Mouse (Mus musculus): Measurements from ENCODE around the gene Gm6020. TPM values are rescaled to one million over a fixed set of nuclear protein-coding genes. Genes with fewer than 3 reads are reported as not detected.
"Not testable (repeated sequence)": the region's sequence is repeated elsewhere in the genome, so short reads cannot be mapped to it uniquely, and the experiment has no call there.

Gene Gm6020
- not detected in 2 replicates for polyA plus RNA-seq (2016; fragmentation: Nextera tagmentation; extraction: Ambion mirVana)

DNA sequence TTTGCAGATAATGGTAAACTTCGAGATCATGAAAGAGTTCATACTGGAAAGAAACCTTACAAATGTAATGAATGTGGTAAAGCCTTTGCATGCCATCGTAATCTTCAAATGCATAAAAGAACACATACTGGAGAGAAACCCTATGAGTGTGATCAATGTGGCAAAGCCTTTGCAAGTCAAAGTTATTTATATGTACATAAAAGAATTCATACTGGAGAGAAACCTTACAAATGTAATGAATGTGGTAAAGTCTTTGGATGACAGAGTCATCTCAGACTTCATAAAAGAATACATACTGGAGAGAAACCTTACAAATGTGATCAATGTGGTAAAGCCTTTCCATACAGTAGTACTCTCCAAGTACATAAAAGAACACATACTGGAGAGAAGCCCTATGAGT lies at the start of gene Gm6020:
Gene Gm6020, plus strand, starts transcription at position 301 of the 400 bp plus-strand sequence.
- H3K27me3 ChIP-seq (replicated peaks); H3K27ac ChIP-seq (ENCODE audit: poor library complexity, severe bottlenecking); H3K9ac ChIP-seq; H3K36me3 ChIP-seq; ATAC-seq (ENCODE audit: insufficient number of reproducible peaks, low FRiP score); H3K4me2 ChIP-seq; H3K4me1 ChIP-seq (replicated peaks); H3K4me3 ChIP-seq: not testable (repeated sequence)
- peaks cover 10% of the 10 kb centered on the region; the same call in 1 of the 2 replicates for H3K9me3 ChIP-seq (replicated peaks)
- 73% methylated on average over 2 of the region's 2 CpGs for WGBS

DNA sequence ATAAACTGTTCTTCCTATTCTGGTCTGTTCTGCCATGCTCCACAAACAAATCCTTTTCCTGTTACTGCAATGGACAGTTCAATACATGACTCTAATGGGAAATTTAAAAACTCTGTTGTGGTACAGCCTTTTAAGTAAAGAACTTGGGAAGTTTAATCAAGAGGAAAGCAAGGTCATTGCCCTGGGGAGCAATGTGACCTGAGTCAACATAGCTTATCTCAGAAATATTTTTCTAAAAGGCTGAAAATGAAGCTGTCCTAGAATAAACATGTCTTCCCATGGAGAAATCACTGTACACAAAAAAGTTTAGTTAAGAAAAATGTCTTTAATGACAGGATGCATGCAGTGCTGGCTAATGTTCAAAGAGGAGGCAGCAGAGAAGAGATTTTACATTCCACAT lies 45.0 kb upstream of the Gm6020 start:
- Histone ChIP-seq H3K27me3 (replicated peaks) (no peaks in the 10 kb centered on the region), H3K27ac (ENCODE audit: poor library complexity, severe bottlenecking) (no peak overlapping the region), H3K4me1 (replicated peaks) (peaks cover 6% of the 10 kb centered on the region), H3K4me2 (no peak overlapping the region), H3K9me3 (replicated peaks) (no peaks in the 10 kb centered on the region), H3K9ac (no peak overlapping the region), H3K4me3 (no peak overlapping the region), H3K36me3 (peaks cover 9% of the 10 kb centered on the region; the same call in 1 of the 2 replicates)
- no peak for ATAC-seq (ENCODE audit: insufficient number of reproducible peaks, low FRiP score)

GRCm38 (mm10) chr19:61140342-61141206 lies 43.1 kb upstream of the Gm6020 start, which contains the start of gene Zfp950:
TSS of gene Zfp950 (minus strand) at chr19:61140840.
- Histone ChIP-seq H3K9ac (peak within 1 kb of the TSS; percentile 92), H3K27ac (ENCODE audit: poor library complexity, severe bottlenecking) (peak within 1 kb of the TSS; percentile 62; the same call in 1 of the 2 replicates), H3K4me3 (peak within 1 kb of the TSS; percentile 95), H3K9me3 (replicated peaks) (no peaks in the 10 kb centered on the region), H3K27me3 (replicated peaks) (no peaks in the 10 kb centered on the region), H3K4me1 (replicated peaks) (peaks cover 6% of the 10 kb centered on the region), H3K36me3 (peaks cover 6% of the 10 kb centered on the region; the same call in 1 of the 2 replicates), H3K4me2 (peak within 1 kb of the TSS; percentile 78)
- peak; percentile 98 for ATAC-seq (ENCODE audit: insufficient number of reproducible peaks, low FRiP score)
- WGBS = 1% methylated on average over 18 of the region's 18 CpGs

DNA sequence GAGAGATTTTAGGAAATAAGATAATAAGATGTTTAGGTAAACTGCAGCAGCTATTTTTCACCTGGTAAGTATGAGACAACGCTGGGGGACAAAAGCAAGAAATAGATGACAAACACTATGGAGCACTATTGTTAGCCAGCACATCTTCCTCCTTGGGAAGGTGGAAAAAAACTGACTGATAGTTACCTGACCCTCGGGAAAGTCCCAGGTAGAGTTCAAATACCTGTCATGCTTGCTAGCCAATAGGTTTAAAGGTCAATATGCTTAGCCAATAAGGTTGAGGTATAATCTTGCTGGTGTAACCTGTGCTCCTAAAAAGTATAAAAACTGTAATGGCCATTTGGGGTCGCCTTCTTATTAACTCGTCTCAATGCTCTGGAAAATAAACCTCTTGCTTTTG lies 42.4 kb upstream of the Gm6020 start:
- Histone ChIP-seq H3K27me3 (replicated peaks) (no peaks in the 10 kb centered on the region), H3K9ac (peak overlapping the region; percentile 92), H3K27ac (ENCODE audit: poor library complexity, severe bottlenecking) (no peak overlapping the region)

GRCm38 (mm10) chr19:61151372-61151700 lies 32.4 kb upstream of the Gm6020 start:
- Histone ChIP-seq H3K27ac (ENCODE audit: poor library complexity, severe bottlenecking) (no peak overlapping the region), H3K4me1 (replicated peaks) (no peaks in the 10 kb centered on the region), H3K36me3 (no peaks in the 10 kb centered on the region), H3K9ac (peak overlapping the region; percentile 68), H3K9me3 (replicated peaks) (peaks cover 3% of the 10 kb centered on the region), H3K27me3 (replicated peaks) (no peaks in the 10 kb centered on the region; the same call in 1 of the 2 replicates), H3K4me3 (peak overlapping the region; percentile 53), H3K4me2 (peak overlapping the region; percentile 91)
- 7% methylated on average over 8 of the region's 8 CpGs for WGBS
- peak; percentile 51; the same call in 1 of the 2 replicates for ATAC-seq (ENCODE audit: insufficient number of reproducible peaks, low FRiP score)

More for the DNA sequence above, 42.4 kb upstream of the Gm6020 start:
- H3K4me2 ChIP-seq = peak overlapping the region; percentile 78
- WGBS = 24% methylated on average over 4 of the region's 4 CpGs
- ATAC-seq (ENCODE audit: insufficient number of reproducible peaks, low FRiP score) = no peak
- peaks cover 6% of the 10 kb centered on the region for H3K4me1 ChIP-seq (replicated peaks)
- H3K4me3 ChIP-seq = peak overlapping the region; percentile 95
- H3K36me3 ChIP-seq = peaks cover 6% of the 10 kb centered on the region; the same call in 1 of the 2 replicates
- H3K9me3 ChIP-seq (replicated peaks) = no peaks in the 10 kb centered on the region

DNA sequence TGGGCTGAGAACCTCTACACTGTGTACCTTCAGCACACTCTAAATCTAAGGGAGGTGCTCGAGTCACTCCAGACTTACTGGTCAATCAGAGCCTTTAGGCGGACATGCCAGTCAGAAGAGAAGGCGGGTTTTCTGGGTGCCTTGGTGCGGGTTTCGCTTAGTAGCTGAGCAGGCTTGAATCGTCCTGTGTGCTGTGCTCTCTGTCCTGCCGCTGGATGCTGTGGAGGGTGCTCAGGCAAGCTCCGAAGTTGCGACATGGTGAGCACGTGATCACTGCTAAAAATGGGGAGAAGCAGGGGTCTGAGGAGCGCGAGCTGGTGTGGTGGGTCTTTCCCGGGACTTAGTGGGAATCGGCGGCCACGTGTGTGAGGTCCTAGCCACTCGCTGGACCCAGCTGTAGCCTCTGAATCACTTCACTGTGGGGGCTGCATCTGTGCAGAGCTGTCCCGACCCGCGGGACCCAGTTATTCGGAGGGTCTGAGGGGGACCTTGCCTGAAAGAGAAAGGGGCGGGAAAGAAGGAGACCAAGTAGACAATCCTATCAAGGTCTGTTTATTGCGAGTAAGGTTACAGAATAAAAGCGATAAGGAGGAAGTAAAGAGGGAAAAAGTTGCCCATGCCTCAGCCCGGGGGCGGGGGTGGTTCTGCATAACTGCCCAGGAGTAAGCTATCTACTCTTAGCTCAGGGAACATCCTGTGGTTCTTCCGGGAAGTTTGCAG lies 31.8 kb upstream of the Gm6020 start:
- Histone ChIP-seq H3K9me3 (replicated peaks) (peaks cover 3% of the 10 kb centered on the region), H3K4me3 (peak overlapping the region; percentile 53), H3K27me3 (replicated peaks) (no peaks in the 10 kb centered on the region; the same call in 1 of the 2 replicates), H3K36me3 (no peaks in the 10 kb centered on the region), H3K4me2 (peak overlapping the region; percentile 91), H3K9ac (peak overlapping the region; percentile 68), H3K4me1 (replicated peaks) (no peaks in the 10 kb centered on the region), H3K27ac (ENCODE audit: poor library complexity, severe bottlenecking) (no peak overlapping the region)
- ATAC-seq (ENCODE audit: insufficient number of reproducible peaks, low FRiP score) = peak; percentile 48; the same call in 1 of the 2 replicates
- 4% methylated on average over 27 of the region's 27 CpGs for WGBS

- no peaks in the 10 kb centered on the region for H3K4me1 ChIP-seq (replicated peaks)
- 0 out of 2 replicates have a peak, but pooled peaks cover 6% of the 10 kb centered on the region for H3K9me3 ChIP-seq (replicated peaks)
- ATAC-seq (ENCODE audit: insufficient number of reproducible peaks, low FRiP score) = 0 out of 2 replicates have a peak, but pooled peaks have one; percentile 4
- peaks cover 3% of the 10 kb centered on the region; the same call in 1 of the 2 replicates for H3K27me3 ChIP-seq (replicated peaks)
- 20% methylated on average over 39 of the region's 39 CpGs for WGBS
- H3K4me2 ChIP-seq = peak within 1 kb of the TSS; percentile 87
- peak within 1 kb of the TSS; percentile 68 for H3K9ac ChIP-seq
- H3K27ac ChIP-seq (ENCODE audit: poor library complexity, severe bottlenecking) = no peak within 1 kb of the TSS
- no peaks in the 10 kb centered on the region for H3K36me3 ChIP-seq
- H3K4me3 ChIP-seq = peak within 1 kb of the TSS; percentile 58
Observed at GRCm38 (mm10) chr19:61175756-61176324, 7.8 kb upstream of the Gm6020 start, which contains the start of gene Gm7102. TSS of gene Gm7102 (minus strand) at chr19:61176309.

- Histone ChIP-seq H3K36me3 (no peaks in the 10 kb centered on the region), H3K27ac (ENCODE audit: poor library complexity, severe bottlenecking) (no peak overlapping the region), H3K27me3 (replicated peaks) (no peaks in the 10 kb centered on the region; the same call in 1 of the 2 replicates), H3K9ac (no peak overlapping the region), H3K4me3 (no peak overlapping the region), H3K9me3 (replicated peaks) (no peaks in the 10 kb centered on the region; the same call in 1 of the 2 replicates), H3K4me1 (replicated peaks) (no peaks in the 10 kb centered on the region), H3K4me2 (no peak overlapping the region)
- no peak for ATAC-seq (ENCODE audit: insufficient number of reproducible peaks, low FRiP score)
- WGBS = 14% methylated on average over 13 of the region's 13 CpGs
Observed at GRCm38 (mm10) chr19:61199316-61199715, 15.6 kb downstream of the Gm6020 start.

GRCm38 (mm10) chr19:61199836-61200235 lies 16.1 kb downstream of the Gm6020 start:
- 15% methylated on average over 10 of the region's 10 CpGs for WGBS

DNA sequence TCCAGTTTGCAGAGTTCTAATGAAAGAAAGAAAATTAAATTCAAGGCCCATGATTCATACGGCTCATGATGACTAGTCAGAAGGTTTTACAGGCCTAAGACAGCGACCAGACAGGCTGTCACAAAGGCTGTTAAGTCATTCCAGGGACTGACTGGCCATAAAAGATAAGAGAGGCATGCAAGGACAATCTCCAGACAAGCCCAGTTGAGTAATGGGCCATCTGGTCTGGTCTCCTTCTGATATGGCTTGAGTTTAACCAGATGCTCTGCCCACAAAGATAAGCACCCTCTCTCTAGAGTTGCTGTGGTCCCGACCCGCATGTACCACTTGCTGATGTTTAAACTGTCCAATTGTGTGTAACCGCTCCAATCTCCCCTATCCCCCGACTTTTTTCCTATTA lies 23.8 kb downstream of the Gm6020 start:
- not testable (repeated sequence) for H3K9ac ChIP-seq; ATAC-seq (ENCODE audit: insufficient number of reproducible peaks, low FRiP score); H3K36me3 ChIP-seq; H3K27me3 ChIP-seq (replicated peaks); H3K4me2 ChIP-seq; H3K4me3 ChIP-seq; H3K27ac ChIP-seq (ENCODE audit: poor library complexity, severe bottlenecking); H3K4me1 ChIP-seq (replicated peaks); H3K9me3 ChIP-seq (replicated peaks)
- 31% methylated on average over 6 of the region's 6 CpGs for WGBS

More at GRCm38 (mm10) chr19:61199836-61200235, 16.1 kb downstream of the Gm6020 start:
- Histone ChIP-seq H3K4me1 (replicated peaks) (no peaks in the 10 kb centered on the region), H3K27me3 (replicated peaks) (no peaks in the 10 kb centered on the region; the same call in 1 of the 2 replicates), H3K36me3 (no peaks in the 10 kb centered on the region), H3K4me3 (no peak overlapping the region), H3K4me2 (no peak overlapping the region), H3K9me3 (replicated peaks) (no peaks in the 10 kb centered on the region; the same call in 1 of the 2 replicates), H3K9ac (no peak overlapping the region), H3K27ac (ENCODE audit: poor library complexity, severe bottlenecking) (no peak overlapping the region)
- ATAC-seq (ENCODE audit: insufficient number of reproducible peaks, low FRiP score) = no peak
